Mouse (Mus musculus): ENCODE data around the gene Pgp.

GRCm38 (mm10) chr17:24469336-24469909 lies 769 bp upstream of the Pgp start:
- TF ChIP-seq CTCF (IDR thresholded peaks at IDR 0.05; ENCODE audit: low read depth) (no peak), EP300 (IDR thresholded peaks at IDR 0.05; ENCODE audit: low read depth) (no peak)

All from liver, postnatal 0 days (tissue).